Mouse (Mus musculus) cerebral cortex, adult 2 months (tissue): ENCODE results near the gene Gpr157.

Experiments
- WGBS: fragments of 180-500 bp; shearing (Covaris S2); methylation state at CpG from one replicate; pipeline ENCODE4 v1.1.7; 2018; 5-methylcytosine and 5-hydroxymethylcytosine counted together

The Gpr157 gene

GRCm38 (mm10) chr4:150109636-150110035 is 22.5 kb downstream of the Gpr157 start:
- 47% methylated on average over 3 of the region's 3 CpGs for WGBS

GRCm38 (mm10) chr4:150110373-150110772 is 23.2 kb downstream of the Gpr157 start:
- 79% methylated on average over 9 of the region's 9 CpGs for WGBS

- WGBS, result 9% methylated on average over 15 of the region's 15 CpGs
Observed at GRCm38 (mm10) chr4:150112867-150113266, 25.7 kb downstream of the Gpr157 start.

GRCm38 (mm10) chr4:150114505-150115061 is 27.4 kb downstream of the Gpr157 start:
- WGBS, result 94% methylated on average over 26 of the region's 26 CpGs

- 31% methylated on average over 5 of the region's 5 CpGs for WGBS
Observed at GRCm38 (mm10) chr4:150117311-150117710, 30.1 kb downstream of the Gpr157 start.

GRCm38 (mm10) chr4:150118163-150118562 is 31.0 kb downstream of the Gpr157 start:
- WGBS, result 73% methylated on average over 6 of the region's 6 CpGs

GRCm38 (mm10) chr4:150119055-150119454 is 31.9 kb downstream of the Gpr157 start, which contains the start of gene Slc2a5:
Slc2a5 (plus strand) TSS chr4:150119283.
- WGBS, result 28% methylated on average over 12 of the region's 15 CpGs

- 72% methylated on average over 14 of the region's 14 CpGs for WGBS
Observed at GRCm38 (mm10) chr4:150119640-150120039, 32.5 kb downstream of the Gpr157 start.

- 43% methylated on average over 15 of the region's 15 CpGs for WGBS
Observed at GRCm38 (mm10) chr4:150120173-150120833, 33.1 kb downstream of the Gpr157 start.

- whole genome bisulfite sequencing, result 71% methylated on average over 8 of the region's 8 CpGs
Observed at GRCm38 (mm10) chr4:150121430-150121829, 34.3 kb downstream of the Gpr157 start.

GRCm38 (mm10) chr4:150122476-150122875 is 35.3 kb downstream of the Gpr157 start:
- 76% methylated on average over 3 of the region's 3 CpGs for WGBS

GRCm38 (mm10) chr4:150126373-150126772 is 39.2 kb downstream of the Gpr157 start:
- 91% methylated on average over 5 of the region's 5 CpGs for WGBS

GRCm38 (mm10) chr4:150127894-150128293 is 40.7 kb downstream of the Gpr157 start:
- WGBS, result 92% methylated on average over 7 of the region's 7 CpGs

GRCm38 (mm10) chr4:150128571-150128970 is 41.4 kb downstream of the Gpr157 start:
- WGBS, result 77% methylated on average over 8 of the region's 8 CpGs

- 39% methylated on average over 2 of the region's 2 CpGs for WGBS
Observed at GRCm38 (mm10) chr4:150130661-150131060, 43.5 kb downstream of the Gpr157 start.

GRCm38 (mm10) chr4:150132692-150133271 is 45.6 kb downstream of the Gpr157 start:
- 47% methylated on average over 24 of the region's 24 CpGs for WGBS

- 84% methylated on average over 7 of the region's 7 CpGs for WGBS
Observed at GRCm38 (mm10) chr4:150135254-150135653, 48.1 kb downstream of the Gpr157 start.

- 7% methylated on average over 10 of the region's 10 CpGs for WGBS
Observed at GRCm38 (mm10) chr4:150136693-150137092, 49.5 kb downstream of the Gpr157 start.

- 84% methylated on average over 7 of the region's 7 CpGs for WGBS
Observed at GRCm38 (mm10) chr4:150137368-150138083, 50.4 kb downstream of the Gpr157 start.

GRCm38 (mm10) chr4:150138084-150138543 is 50.9 kb downstream of the Gpr157 start:
- WGBS, result 17% methylated on average over 9 of the region's 9 CpGs

GRCm38 (mm10) chr4:150139090-150139489 is 51.9 kb downstream of the Gpr157 start:
- WGBS, result 66% methylated on average over 13 of the region's 13 CpGs

- WGBS, result 82% methylated on average over 7 of the region's 7 CpGs
Observed at GRCm38 (mm10) chr4:150140346-150140745, 53.2 kb downstream of the Gpr157 start.
